18 mouse cellular contexts compared by ENCODE assay signal in genomic region chr4:140877441-140877840, GRCm38 (mm10). TPM values are rescaled to one million over a fixed set of nuclear protein-coding genes. Genes with fewer than 3 reads are reported as not detected.
"Had no signal": no experiment of that assay in that cellular context is flagged by ENCODE, and none has a peak within 500 bp of the region (broad histone marks: within the 10 kb centered on the region; RNA-seq: fewer than 3 reads in every experiment).

No protein-coding gene starts in this region.

- H3K9ac ChIP-seq: intestine, embryonic 15.5 days; limb, embryonic 13.5 days; liver, embryonic 15.5 days; midbrain, embryonic 13.5 days; neural tube, embryonic 12.5 days; neural tube, embryonic 15.5 days had no signal

- H3K4me3 ChIP-seq: intestine, embryonic 15.5 days; layer of hippocampus, adult 2 months; limb, embryonic 10.5 days; limb, embryonic 13.5 days; liver, embryonic 15.5 days; midbrain, embryonic 13.5 days; neural tube, embryonic 12.5 days; neural tube, embryonic 15.5 days had no signal

- H3K4me1 ChIP-seq: neural tube, embryonic 15.5 days had no signal

- H3K27ac ChIP-seq: intestine, embryonic 15.5 days; layer of hippocampus, adult 2 months; limb, embryonic 10.5 days; limb, embryonic 13.5 days; liver, embryonic 15.5 days; midbrain, embryonic 13.5 days; neural tube, embryonic 12.5 days; neural tube, embryonic 15.5 days had no signal

- H3K27me3 ChIP-seq: limb, embryonic 13.5 days; midbrain, embryonic 13.5 days; neural tube, embryonic 12.5 days; neural tube, embryonic 15.5 days had no signal

- DNase-seq: kidney, adult 11 months; kidney, adult 8-10 months; layer of hippocampus, adult 9-11 months; lung, adult 2 months; lung, postnatal 14 days; right cerebral cortex, adult 18-20 months; right cerebral cortex, postnatal 14 days; thymus, postnatal 25 days had no signal

- ATAC-seq: intestine, embryonic 15.5 days; midbrain, embryonic 13.5 days had no signal

- H3K9me3 ChIP-seq: intestine, embryonic 15.5 days; limb, embryonic 10.5 days; neural tube, embryonic 15.5 days had no signal

- H3K36me3 ChIP-seq: intestine, embryonic 15.5 days; limb, embryonic 10.5 days; limb, embryonic 13.5 days; liver, embryonic 15.5 days; midbrain, embryonic 13.5 days; neural tube, embryonic 12.5 days; neural tube, embryonic 15.5 days had no signal

- H3K4me2 ChIP-seq: intestine, embryonic 15.5 days; limb, embryonic 13.5 days; liver, embryonic 15.5 days; midbrain, embryonic 13.5 days; neural tube, embryonic 12.5 days; neural tube, embryonic 15.5 days had no signal

RNA-seq across cellular contexts. Expression of gene Padi1, which starts 31.9 kb away (rescaled TPM):
- polyA plus RNA-seq: liver, adult 2 months; midbrain, embryonic 13.5 days; small intestine, adult 2 months had no signal
